Mouse (Mus musculus): ENCODE data around the gene Fscn3.

Fscn3 gene

DNA sequence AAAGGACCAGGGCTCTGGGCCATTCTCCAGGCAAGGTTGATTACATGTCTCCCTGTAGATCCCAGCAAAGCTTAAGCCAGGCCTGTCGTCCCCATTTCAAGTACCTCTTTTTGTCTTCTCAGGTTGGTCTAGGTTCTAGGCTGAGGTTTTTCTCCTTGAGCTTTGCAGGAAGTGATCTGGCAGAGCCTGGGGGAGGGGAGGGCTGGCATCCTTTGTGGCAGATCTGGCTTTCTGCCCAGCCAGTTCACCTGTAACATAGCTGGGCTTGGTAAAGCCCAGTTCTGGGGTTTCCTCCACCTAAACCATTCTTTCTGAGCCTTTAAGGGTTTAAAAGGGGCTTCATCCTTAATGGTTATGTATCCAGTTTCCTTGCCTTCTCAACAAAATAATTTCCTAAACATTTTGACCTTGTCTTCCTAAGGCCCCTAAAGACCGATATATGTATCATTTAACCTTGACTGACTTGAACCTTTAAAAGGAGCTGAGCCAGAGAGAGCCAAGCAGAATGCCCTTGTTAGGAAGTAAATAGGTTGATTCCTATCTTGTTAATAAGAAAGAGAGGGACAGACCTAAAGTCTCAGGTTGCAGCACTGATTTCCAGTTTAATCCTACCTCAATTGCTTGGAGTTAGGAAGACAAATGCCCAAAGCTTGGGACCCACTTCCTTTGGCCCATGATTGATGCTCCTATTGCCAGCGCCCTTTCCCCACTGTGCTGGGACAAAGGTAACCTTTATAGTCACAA is at the start of gene Fscn3:
Gene Fscn3, plus strand, starts transcription at position 694 of the 744 bp plus-strand sequence.
- no peak for ATAC-seq (ENCODE audit: low TSS enrichment)

DNA sequence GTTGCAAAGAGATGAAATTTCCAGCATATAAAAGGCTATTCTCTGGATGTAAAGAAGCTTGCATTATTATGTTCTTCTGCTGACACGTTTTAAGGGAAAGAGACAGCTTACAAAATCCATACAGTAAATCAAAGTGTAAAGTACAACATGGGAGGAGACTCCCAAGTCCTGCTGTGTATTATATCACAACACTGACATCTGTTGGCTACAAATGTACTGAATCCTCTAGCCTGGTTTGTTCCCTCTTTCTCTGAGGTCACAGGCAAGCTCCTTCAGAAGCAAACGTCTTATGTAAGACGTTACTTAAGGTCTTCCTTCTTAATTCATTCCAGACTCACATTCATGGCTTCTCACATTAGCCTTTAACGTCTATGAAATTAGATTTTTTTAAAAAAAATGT is 45.6 kb upstream of the Fscn3 start:
- peak; percentile 90 for ATAC-seq (ENCODE audit: low TSS enrichment)

DNA sequence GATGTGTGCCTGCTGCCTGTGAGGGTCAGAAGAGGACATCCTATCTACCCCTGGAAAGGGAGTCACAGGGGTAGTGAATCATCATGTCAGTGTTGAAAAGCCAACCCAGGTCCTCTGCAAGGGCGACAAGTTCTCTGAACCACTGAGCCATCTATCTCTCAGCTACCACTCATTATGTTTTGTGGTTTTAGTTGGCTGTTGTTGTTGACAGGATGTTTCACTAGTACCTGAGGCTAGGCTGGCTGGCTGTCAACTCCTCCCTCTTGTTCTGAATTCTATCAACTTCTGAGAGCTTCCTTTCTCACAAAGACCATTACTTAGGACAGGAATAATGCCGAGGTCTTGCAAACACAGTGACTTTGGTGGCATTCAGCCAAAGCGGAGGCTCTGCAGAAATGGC is 42.4 kb upstream of the Fscn3 start:
- no peak for ATAC-seq (ENCODE audit: low TSS enrichment)

DNA sequence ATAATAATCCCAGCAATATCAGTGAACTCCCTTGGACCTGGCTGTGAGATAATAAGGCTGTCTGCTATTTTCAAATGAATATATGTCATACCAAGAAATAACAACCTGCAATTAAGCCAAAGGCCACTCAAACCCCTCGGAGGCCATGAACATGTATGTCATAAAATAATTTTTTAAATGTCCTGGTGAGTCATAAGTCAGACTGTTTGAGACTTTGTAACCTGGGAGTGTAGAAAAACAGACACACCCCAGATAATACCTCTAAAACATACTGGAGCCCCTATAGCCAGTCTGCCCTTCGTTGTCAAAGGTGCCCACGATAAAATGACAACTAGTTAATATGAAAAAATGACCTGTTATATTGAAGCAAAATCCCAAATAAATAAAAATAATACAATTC is 38.6 kb upstream of the Fscn3 start:
- no peak for ATAC-seq (ENCODE audit: low TSS enrichment)

DNA sequence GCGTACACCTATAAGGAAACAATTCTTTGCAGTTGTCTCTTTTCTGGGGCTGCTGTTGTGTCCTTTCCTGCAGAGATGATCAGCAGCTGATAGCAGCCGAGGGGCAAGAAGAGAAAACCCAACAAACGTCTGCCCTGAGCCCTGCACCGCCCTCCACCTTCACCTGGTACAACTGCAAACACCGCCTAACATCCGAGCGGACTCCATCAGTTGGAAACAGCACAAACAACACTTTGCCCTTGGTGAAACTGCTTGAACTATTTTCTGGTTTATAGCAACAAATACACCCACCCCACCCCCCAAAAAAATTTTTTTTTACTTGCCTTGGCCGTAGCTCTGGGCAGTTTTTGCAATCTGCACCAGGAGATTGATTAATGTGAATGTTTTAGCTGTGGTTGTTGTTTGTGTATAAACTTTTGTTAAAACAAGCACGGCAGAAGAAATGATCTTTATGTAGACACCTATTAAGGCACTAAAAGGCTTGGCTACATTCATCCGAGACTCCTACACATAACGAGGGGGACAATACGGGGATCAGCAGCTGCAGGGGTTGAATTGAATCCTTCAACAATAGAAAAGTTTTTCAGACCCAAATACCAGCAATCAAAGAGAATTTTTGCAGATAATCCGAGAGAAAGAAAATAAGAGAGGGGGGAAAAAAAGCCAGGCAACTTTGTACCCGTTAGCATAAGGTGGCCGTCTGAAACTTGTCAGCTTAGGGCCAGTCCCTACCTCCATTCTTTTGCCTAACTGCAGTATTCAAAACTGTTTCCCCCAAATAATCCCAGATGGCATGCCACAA is 31.3 kb upstream of the Fscn3 start:
- no peak for ATAC-seq (ENCODE audit: low TSS enrichment)

DNA sequence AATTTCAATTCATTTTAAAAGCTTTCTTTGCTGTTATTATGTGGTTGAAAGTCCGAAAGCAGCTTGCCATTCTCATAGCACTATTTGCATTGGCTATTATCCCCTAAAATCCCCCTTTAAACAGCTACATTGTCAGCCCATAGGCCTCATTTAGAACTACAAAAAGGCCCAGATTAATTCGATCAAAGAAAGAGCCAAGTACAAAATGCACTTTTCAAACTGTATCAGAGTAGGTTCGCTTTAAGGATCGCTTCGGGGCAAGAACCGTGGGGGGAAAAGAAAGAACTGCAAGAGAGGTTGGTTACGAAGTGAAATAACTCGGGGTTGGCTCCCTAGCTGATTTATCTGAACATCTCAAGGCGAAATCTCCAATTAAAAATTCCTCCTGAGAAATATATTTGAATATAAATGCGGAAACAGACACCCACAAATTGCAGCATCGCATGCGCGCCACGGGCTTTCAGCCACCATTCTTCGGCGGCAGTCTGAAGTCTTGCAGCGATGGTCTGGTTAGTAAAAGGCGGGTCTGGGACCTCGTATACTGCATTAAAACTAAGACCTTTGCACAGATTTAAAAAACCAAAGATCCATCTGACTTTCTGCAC is 30.6 kb upstream of the Fscn3 start:
- peak; percentile 74; the same call in 1 of the 2 replicates for ATAC-seq (ENCODE audit: low TSS enrichment)

DNA sequence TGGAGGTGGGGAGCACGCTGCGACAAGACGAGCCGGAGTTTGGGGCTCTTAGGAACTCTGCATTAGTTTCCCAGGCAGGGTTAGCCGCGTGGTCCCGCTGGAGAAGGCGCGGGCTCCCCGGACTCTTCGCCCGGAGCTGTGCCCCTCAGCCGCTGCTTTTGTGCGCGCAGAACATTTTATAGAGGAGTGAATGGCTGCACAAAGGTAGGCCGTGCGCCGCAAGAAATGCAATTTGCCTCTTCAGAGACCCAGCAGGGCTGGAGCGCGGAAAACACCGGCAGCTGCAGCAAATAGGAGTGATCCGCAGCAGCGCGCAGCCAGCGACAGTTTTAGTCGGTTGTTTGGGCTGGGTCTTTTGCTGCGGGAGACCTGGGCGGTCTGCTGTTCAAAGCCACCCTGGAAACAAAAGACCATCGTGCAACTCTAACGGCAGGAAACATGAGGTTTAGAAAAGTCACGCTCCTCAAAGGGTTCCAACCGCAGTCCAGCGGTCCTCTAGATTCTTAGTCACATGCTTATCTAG is 29.8 kb upstream of the Fscn3 start, which contains the start of gene Zfp800:
Gene Zfp800, minus strand, starts transcription at position 325 of the 523 bp plus-strand sequence.
- ATAC-seq (ENCODE audit: low TSS enrichment) = peak; percentile 78

DNA sequence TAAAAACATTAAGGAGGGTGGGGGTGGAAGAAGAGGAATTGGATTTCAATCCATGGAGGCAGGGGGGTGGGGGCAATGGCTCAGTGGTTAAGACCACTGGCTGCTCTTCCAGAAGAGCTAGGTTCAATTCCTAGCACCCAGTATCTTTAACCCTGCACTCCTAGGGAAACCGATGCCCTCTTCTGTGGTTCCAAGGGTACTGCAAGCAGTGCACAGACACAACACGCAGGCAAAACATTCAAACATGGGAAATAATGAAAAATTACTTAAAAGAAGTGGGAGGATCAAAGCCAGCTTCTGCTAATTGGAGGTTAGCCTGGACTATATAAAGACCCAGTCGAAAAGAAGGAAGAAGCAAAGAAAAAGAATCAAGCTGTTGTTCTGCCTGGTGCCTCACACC is 28.9 kb upstream of the Fscn3 start:
- ATAC-seq (ENCODE audit: low TSS enrichment) = no peak

DNA sequence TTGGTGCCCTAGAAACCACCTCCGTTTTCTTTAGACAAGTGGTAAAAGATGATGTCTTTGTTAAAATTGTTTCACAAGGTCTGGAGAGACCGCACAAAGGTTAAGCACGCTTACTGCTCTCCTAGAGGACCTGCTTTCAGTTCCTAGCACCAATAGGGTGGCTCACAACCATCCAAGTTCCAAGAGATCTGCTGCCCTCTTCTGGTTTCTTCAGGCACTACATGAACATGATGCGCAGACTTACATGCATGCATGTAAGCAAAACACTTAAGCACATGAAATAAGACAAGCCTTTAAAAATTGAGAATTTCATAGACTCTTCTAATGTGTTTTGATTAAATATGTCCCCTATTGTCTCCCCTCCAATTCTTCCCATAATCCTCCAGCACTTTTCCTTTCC is 27.8 kb upstream of the Fscn3 start:
- no peak for ATAC-seq (ENCODE audit: low TSS enrichment)

DNA sequence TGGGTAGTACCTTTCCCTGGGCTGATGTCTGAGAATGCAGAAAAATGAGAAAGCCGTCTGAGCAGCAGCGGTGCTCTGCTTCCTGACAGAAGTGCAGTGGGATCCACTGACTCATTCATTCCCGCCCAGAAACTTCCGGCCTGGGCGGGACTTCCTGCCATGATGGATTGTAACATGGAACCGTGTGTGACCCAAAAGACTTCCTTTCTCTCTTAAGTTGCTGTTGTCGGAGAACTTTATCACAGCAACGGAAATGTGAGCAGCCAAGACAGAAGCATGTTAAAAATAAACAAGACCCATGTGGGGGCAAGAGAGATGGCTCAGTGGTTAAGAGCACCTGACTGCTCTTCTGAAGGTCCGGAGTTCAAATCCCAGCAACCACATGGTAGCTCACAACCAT is 17.5 kb upstream of the Fscn3 start:
- ATAC-seq (ENCODE audit: low TSS enrichment) = no peak

DNA sequence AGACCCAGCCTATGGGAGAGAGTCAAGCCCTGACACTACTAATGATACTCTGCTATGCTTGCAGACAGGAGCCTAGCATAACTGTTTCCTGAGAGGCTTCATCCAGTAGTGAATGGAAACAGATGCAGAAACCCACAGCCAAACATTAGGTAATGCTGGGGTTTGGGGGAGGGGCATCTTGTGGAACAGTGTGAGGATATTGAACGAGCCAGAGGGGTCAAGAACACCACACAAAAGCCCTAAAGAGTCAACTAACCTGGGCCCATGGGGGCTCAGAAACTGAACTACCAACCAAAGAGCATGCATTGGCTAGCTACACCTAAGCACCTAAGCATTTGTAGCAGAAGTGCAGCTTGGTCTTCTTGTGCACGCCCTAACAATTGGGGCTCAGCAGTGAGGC is 16.4 kb upstream of the Fscn3 start:
- no peak for ATAC-seq (ENCODE audit: low TSS enrichment)

DNA sequence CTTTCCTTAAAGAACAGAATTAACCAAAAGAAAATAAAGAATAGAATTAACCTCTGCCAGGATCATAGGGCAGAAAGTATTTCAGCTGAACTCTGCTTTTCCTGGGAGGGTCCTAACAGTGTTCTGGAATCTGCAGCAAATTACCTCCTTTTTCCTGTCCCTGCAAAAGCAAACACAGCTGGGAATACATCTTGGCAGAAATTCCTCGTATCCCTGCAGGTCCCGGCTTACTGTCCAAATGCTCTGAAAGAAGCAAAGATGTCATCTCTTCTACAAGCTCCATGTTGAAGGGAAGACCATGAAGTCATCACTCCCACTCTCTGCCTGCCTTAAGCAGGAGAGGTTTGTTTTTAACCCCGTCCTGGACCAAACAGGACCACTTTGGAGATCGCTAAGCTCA is 10.6 kb upstream of the Fscn3 start:
- no peak for ATAC-seq (ENCODE audit: low TSS enrichment)

DNA sequence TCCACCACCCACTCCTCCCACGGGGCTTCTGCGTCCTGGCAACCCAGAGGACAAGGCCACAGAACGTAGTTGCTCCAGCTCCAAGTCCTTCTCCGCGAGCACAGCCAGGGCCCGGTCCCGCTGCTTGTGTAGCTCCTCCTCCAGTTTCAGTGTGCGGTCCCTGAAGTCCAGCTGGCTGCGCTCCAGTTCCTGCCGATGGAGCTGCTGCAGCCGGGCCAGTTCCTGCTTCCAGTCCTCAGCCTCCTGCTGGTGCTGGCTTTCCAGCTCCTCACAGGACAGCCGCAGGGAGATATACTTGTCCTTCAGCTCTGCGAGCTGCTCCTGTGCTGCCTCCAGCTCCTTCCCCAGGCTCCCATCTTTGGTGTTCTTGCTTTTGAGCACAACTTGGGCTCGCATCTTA is 9.1 kb upstream of the Fscn3 start:
- no peak for ATAC-seq (ENCODE audit: low TSS enrichment)

DNA sequence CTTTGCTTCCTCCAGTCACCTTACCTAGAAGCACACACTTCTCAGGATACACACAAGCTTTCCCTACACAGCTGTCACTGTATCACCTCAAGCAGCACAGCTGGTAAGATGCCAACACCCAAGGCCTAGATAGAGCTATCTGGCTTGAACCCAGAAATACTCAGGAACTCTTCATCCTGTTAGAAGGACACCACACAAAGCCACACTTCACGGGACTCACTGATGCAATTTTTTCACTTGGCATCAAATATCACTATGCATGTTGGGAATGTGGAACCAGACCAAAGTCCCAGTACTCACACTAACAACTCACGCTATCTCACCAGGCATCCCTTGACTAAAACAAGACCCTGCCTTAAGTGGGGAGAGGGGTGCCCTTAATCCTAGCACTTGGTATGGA is 7.9 kb upstream of the Fscn3 start:
- ATAC-seq (ENCODE audit: low TSS enrichment) = no peak

DNA sequence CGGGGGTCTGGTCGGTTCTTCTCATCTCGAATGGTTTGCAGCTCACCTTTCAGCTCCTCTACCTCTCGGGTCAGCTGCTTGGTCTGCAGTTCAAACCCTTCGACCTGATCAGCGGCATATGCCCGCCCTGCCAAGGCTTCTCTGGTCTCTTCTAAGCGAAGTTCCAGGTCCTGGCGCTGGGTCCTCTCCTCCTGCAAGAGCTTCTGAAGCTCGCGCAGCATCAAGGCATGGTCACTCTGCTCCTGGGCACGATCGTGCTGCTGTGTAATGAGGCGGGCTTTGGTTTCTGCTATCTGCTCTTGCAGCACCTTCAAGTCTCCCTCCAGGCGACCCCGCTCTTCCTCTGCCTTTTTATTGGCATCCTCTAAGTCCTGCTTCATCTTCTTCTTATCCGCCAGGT is 7.2 kb upstream of the Fscn3 start:
- ATAC-seq (ENCODE audit: low TSS enrichment) = no peak

DNA sequence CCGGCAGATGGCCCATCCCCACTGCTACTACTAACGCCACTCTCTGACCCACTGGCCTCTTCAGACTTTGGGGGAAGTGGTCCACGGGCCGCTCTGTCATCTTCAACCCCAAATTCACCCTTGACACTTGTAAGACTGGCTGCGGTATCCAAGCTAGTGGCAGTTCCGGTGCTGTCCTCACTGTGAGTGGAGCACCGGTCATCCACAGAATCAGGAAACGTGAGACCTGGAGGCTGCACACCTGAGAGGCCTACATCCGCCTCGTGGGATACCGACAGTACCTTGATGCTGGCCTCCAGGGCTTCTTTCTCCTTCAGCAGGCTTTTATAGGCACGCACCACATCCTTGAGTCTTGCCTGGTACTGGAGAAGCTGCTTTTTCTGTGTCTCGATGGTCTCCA is 6.7 kb upstream of the Fscn3 start:
- ATAC-seq (ENCODE audit: low TSS enrichment) = no peak

DNA sequence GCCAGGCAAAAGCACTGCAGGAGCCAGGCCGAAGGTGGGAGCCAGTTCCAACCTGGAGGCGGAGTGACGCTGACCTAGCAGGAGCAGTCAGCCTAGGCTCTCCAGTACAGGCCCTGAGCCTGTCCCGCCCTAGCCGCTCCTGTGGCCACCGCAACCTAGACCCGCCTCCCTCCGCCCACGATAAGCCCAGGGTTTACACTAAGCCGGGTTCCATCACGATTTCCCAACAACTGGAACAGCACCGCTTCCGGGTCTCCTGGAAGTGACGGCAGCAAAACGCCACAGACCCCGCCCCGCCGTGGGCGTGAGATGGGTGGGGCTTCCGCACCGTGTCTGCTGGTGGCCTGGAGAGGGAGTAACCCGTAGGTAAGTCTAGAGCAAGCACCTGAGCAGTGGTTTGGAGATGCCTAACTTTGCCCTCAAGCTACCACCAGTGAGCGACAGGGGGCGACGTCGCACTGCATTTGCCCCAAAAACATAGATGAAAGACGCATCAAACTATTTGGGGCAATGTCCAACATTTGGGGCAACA is 6.1 kb upstream of the Fscn3 start:
- peak; percentile 82 for ATAC-seq (ENCODE audit: low TSS enrichment)

DNA sequence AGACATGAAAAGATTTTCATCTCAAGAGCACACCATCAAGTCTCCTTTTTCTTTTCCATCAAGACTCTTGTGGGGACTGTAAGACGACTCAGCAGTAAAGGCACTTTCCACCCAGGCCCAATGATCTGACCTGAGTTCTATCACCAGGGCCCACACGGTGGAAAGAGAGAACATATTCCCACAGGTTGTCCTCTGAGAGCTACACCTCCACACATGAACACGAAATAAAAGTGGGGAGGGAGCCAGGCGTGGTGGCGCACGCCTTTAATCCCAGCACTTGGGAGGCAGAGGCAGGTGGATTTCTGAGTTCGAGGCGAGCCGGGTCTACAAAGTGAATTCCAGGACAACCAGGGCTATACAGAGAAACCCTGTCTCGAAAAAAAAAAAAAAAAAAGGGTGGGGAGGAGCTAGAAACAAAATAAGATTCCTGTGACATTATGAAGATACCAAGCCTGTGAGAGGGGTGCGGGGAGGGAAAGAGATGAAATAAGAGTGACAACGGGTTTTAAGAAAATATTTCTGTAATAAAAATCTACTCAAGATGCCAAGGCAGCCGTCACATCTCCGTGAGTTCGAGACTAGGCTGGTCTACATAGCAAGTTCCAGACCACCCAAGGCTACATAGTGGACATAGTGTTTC is 4.8 kb upstream of the Fscn3 start:
- ATAC-seq (ENCODE audit: low TSS enrichment) = no peak

DNA sequence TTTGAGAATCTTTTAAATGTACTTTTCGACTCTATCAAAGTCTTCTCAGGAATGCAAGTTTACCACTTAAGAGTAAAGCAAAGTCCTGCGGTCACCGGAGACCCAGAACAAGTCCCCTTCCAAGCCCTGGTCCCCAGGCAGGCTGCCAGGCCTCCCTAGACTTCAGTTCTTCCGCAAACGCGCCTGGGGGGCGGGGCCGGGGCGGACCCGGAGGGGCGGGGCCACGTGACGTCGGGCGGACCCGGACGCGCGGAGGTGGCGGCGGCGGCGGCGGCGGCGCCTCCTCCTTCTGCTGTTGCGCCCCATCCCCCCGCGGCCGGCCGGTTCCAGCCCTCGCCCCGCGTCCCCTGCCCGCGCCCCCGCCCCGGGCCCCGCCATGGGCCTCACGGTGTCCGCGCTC is 4.3 kb upstream of the Fscn3 start, which contains the start of gene Arf5:
Gene Arf5, plus strand, starts transcription at position 248 of the 400 bp plus-strand sequence.
- peak; percentile 53 for ATAC-seq (ENCODE audit: low TSS enrichment)

DNA sequence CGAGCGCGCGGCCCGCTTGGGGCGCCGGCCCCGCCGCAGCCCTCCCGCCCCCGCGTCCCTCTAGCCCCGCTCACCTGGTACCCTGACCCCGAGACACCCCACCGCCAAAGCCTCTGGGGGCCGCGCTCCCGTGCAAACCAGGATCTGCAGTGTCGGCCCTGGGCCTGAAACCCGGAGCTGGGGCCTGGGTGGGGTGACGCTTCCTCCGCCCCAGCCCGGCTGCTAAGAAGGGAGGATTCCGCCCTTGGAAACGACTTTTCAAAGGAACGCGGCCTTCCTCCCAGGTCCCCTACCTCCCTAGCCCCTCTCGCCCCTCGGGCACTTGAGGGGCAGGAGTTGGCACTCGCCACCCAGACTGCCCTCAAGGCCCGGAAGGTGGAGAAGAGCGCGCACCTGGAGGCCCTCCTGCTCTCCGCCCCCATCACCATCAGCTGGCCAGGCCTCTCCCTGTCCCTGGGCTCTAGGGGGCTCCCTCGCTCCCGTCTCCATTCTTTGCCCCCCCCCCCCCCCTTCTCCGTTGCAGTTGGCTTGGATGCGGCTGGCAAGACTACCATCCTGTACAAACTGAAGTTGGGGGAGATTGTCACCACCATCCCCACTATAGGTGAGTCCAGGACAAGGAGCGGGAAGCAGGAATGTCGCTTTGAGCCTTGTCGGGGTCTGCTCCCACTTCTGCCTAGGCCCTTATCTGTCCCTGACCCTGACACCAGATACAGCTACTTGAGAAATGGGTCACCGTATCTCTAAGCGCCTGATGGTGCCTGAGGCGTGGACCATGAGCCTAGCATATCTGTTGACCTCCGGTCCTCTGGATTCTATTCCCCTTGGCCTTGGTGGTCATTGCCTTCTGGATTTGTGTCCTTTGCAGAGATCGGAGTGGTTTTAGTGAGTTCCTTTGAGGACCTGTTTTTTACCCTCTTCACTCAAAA is 3.6 kb upstream of the Fscn3 start:
- ATAC-seq (ENCODE audit: low TSS enrichment) = peak; percentile 48

DNA sequence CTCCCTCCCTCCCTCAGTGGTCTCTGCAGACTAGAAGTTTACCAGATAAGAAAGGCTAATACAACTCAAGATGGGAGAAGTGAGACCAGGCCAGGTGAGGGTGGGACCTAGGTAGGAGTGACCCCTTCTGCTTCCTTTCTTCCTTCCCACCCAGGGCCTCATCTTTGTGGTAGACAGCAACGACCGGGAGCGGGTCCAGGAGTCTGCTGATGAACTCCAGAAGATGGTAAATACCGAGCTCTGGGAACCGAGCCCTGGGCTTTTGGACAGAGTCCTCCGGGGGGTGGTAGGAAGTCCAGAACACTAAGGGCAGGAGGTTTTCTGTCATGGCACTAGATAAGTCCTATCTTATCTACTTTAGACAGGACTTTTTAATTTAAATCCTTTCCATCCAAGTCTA is 2.6 kb upstream of the Fscn3 start:
- ATAC-seq (ENCODE audit: low TSS enrichment) = no peak
